Mouse (Mus musculus) liver, postnatal 0 days (tissue): ENCODE results near the gene Ankrd40. TPM values are rescaled to one million over a fixed set of nuclear protein-coding genes. Genes with fewer than 3 reads are reported as not detected.

Experiments used
- ATAC-seq: fragments of 200-750 bp; cut with Nextera tagmentation; 2 replicates; pipeline ENCODE4 v1.8.0; 2017; ENCODE audit warnings: mild to moderate bottlenecking, moderate library complexity
- DNase-seq: peaks from one replicate; pipeline ENCODE4 v3.0.0-alpha.2; 2016
- H3K27ac ChIP-seq: fragments of 300-500 bp; sonication (generic); 2 replicates; pipeline ENCODE4 v1.5.1; 2014; ENCODE audit warnings: antibody characterized with exemption, moderate library complexity, mild to moderate bottlenecking, low read depth
- H3K27me3 ChIP-seq: fragments of 300-500 bp; sonication (generic); 2 replicates; pipeline ENCODE4 v1.6.1; 2014; ENCODE audit warnings: low read length, control low read depth, mixed read lengths; ENCODE audit not compliant: insufficient read depth
- H3K36me3 ChIP-seq: fragments of 300-500 bp; sonication (generic); replicated peaks from 2 replicates; pipeline ENCODE4 v1.6.1; 2014; ENCODE audit warnings: mild to moderate bottlenecking, control low read depth, low read length, moderate library complexity, mixed read lengths; ENCODE audit not compliant: insufficient read depth
- H3K4me1 ChIP-seq: fragments of 300-500 bp; sonication (generic); 2 replicates; pipeline ENCODE4 v1.6.1; 2014; ENCODE audit warnings: antibody characterized with exemption, mild to moderate bottlenecking, control low read depth; ENCODE audit not compliant: insufficient read depth
- H3K4me2 ChIP-seq: fragments of 300-500 bp; sonication (generic); 2 replicates; pipeline ENCODE4 v1.6.1; 2014; ENCODE audit warnings: low read depth, mild to moderate bottlenecking, low read length, moderate library complexity, mixed read lengths
- H3K4me3 ChIP-seq: fragments of 300-500 bp; sonication (generic); 2 replicates; pipeline ENCODE4 v1.5.1; 2014; ENCODE audit warnings: low read depth, low read length
- H3K9ac ChIP-seq: fragments of 300-500 bp; sonication (generic); replicated peaks from 2 replicates; pipeline ENCODE4 v1.6.1; 2014; ENCODE audit warnings: mild to moderate bottlenecking, moderate library complexity
- H3K9me3 ChIP-seq: fragments of 300-500 bp; sonication (generic); 2 replicates; pipeline ENCODE4 v1.6.1; 2016; ENCODE audit warnings: mild to moderate bottlenecking, control low read depth, low read length, mixed read lengths
- CTCF ChIP-seq: sonication (generic); IDR thresholded peaks from 2 replicates; pipeline ENCODE4 v1.5.1; 2016; ENCODE audit warnings: antibody characterized with exemption, low read depth
- EP300 ChIP-seq: IDR thresholded peaks from 2 replicates; pipeline ENCODE4 v1.6.1; 2016; ENCODE audit warnings: antibody characterized with exemption, low read depth, mild to moderate bottlenecking
- WGBS: fragments of 180-500 bp; shearing (Covaris S2); extraction: QIAGEN DNeasy Blood & Tissue Kit; methylation state at CpG from one replicate; pipeline ENCODE4 v1.1.7; 2014; ENCODE audit not compliant: insufficient replicate concordance; 5-methylcytosine and 5-hydroxymethylcytosine counted together
- polyA plus RNA-seq: library from polyadenylated mRNA; unstranded; fragments of >200 nt; fragmentation: Nextera tagmentation; extraction: Ambion mirVana; gene quantifications from 2 replicates; pipeline ENCODE4 v1.2.1, GENCODE M21; 2015

The Ankrd40 gene
- polyA plus RNA-seq, 1 experiment from 2014 or later: 8.5 TPM

- Histone ChIP-seq H3K4me3 (no peak overlapping the region), H3K27me3 (no peaks in the 10 kb centered on the region), H3K4me1 (peaks cover 3% of the 10 kb centered on the region; the same call in 1 of the 2 replicates), H3K27ac (no peak overlapping the region), H3K4me2 (no peak overlapping the region), H3K9me3 (no peaks in the 10 kb centered on the region), H3K36me3 (peaks cover 57% of the 10 kb centered on the region), H3K9ac (no peak overlapping the region)
- 94% methylated on average over 5 of the region's 5 CpGs for WGBS
- ATAC-seq: no peak
- TF ChIP-seq EP300 (no peak), CTCF (no peak)
- DNase-seq: no peak
These were observed 40.7 kb upstream of the Ankrd40 start for GRCm38 (mm10) chr11:94287105-94287504.

- DNase-seq: peak; percentile 51
- Histone ChIP-seq H3K36me3 (peaks cover 77% of the 10 kb centered on the region), H3K27me3 (no peaks in the 10 kb centered on the region), H3K4me2 (peak overlapping the region; percentile 56), H3K9me3 (no peaks in the 10 kb centered on the region), H3K27ac (peak overlapping the region; percentile 75), H3K4me1 (no peaks in the 10 kb centered on the region), H3K9ac (no peak overlapping the region), H3K4me3 (no peak overlapping the region)
- TF ChIP-seq CTCF: no peak
- peak; percentile 83 for TF ChIP-seq EP300
- ATAC-seq: peak; percentile 95
- 63% methylated on average over 10 of the region's 10 CpGs for WGBS
These were observed 37.6 kb upstream of the Ankrd40 start for GRCm38 (mm10) chr11:94290062-94290740.

- ATAC-seq (no peak), DNase-seq (no peak)
- H3K36me3 ChIP-seq: peaks cover 93% of the 10 kb centered on the region
- H3K9me3 ChIP-seq: no peaks in the 10 kb centered on the region
- no peak overlapping the region for H3K9ac ChIP-seq
- no peak overlapping the region for H3K4me2 ChIP-seq
- WGBS: 92% methylated on average over 9 of the region's 9 CpGs
- no peak overlapping the region for H3K4me3 ChIP-seq
- H3K27me3 ChIP-seq: no peaks in the 10 kb centered on the region
- TF ChIP-seq CTCF (no peak), EP300 (no peak)
- H3K27ac ChIP-seq: no peak overlapping the region
- H3K4me1 ChIP-seq: no peaks in the 10 kb centered on the region
These were observed 32.6 kb upstream of the Ankrd40 start for GRCm38 (mm10) chr11:94294996-94295845.

GRCm38 (mm10) chr11:94312733-94313132 is 15.1 kb upstream of the Ankrd40 start:
- WGBS: 77% methylated on average over 1 of the region's 1 CpGs
- Histone ChIP-seq H3K9ac (no peak overlapping the region), H3K27ac (no peak overlapping the region), H3K4me3 (no peak overlapping the region), H3K4me2 (no peak overlapping the region), H3K36me3 (peaks cover 15% of the 10 kb centered on the region), H3K9me3 (no peaks in the 10 kb centered on the region), H3K4me1 (peaks cover 45% of the 10 kb centered on the region), H3K27me3 (no peaks in the 10 kb centered on the region)
- no peak for TF ChIP-seq EP300
- TF ChIP-seq CTCF: no peak
- no peak for ATAC-seq
- no peak for DNase-seq

- H3K4me1 ChIP-seq: peaks cover 52% of the 10 kb centered on the region
- H3K4me3 ChIP-seq: no peak overlapping the region
- 43% methylated on average over 2 of the region's 2 CpGs for WGBS
- no peak for DNase-seq
- no peak for TF ChIP-seq CTCF
- TF ChIP-seq EP300: no peak
- no peaks in the 10 kb centered on the region for H3K27me3 ChIP-seq
- H3K9me3 ChIP-seq: no peaks in the 10 kb centered on the region
- H3K27ac ChIP-seq: peak overlapping the region; percentile 30; the same call in 1 of the 2 replicates
- peak overlapping the region; percentile 15; the same call in 1 of the 2 replicates for H3K4me2 ChIP-seq
- H3K36me3 ChIP-seq: peaks cover 7% of the 10 kb centered on the region
- ATAC-seq: no peak; the same call in 1 of the 2 replicates
- no peak overlapping the region for H3K9ac ChIP-seq
These were observed 13.6 kb upstream of the Ankrd40 start for GRCm38 (mm10) chr11:94314098-94314652.

GRCm38 (mm10) chr11:94315308-94315707 is 12.5 kb upstream of the Ankrd40 start:
- TF ChIP-seq EP300 (no peak), CTCF (no peak)
- Histone ChIP-seq H3K27me3 (no peaks in the 10 kb centered on the region), H3K9me3 (no peaks in the 10 kb centered on the region), H3K4me1 (peaks cover 60% of the 10 kb centered on the region), H3K27ac (peak overlapping the region; percentile 3; the same call in 1 of the 2 replicates), H3K4me3 (no peak overlapping the region), H3K4me2 (peak overlapping the region; percentile 27; the same call in 1 of the 2 replicates), H3K9ac (no peak overlapping the region), H3K36me3 (peaks cover 7% of the 10 kb centered on the region)
- DNase-seq (no peak), ATAC-seq (no peak)
- WGBS: 44% methylated on average over 1 of the region's 1 CpGs
